16 mouse cellular contexts compared by ENCODE assay signal in genomic region chr3:152755515-152755914, GRCm38 (mm10). TPM values are rescaled to one million over a fixed set of nuclear protein-coding genes. Genes with fewer than 3 reads are reported as not detected.
DNase-seq lines count a peak whose midpoint lies in the region; ATAC-seq and TF ChIP-seq lines count a peak whose summit lies in the region.
"Had no signal": no experiment of that assay in that cellular context is flagged by ENCODE, and none has a peak within 500 bp of the region (broad histone marks: within the 10 kb centered on the region; RNA-seq: fewer than 3 reads in every experiment).

No protein-coding gene starts in this region.

- H3K9me3 ChIP-seq in G1E (replicated peaks), result no peaks in the 10 kb centered on the region
- 0 out of 2 replicates have a peak, but pooled peaks cover 2% of the 10 kb centered on the region for H3K9me3 ChIP-seq in liver, embryonic 14.5 days (ENCODE audit: control insufficient read depth, low read length)
- H3K9me3 ChIP-seq: embryonic facial prominence, embryonic 12.5 days; forebrain, embryonic 12.5 days; heart, embryonic 12.5 days; limb, embryonic 10.5 days had no signal

- no peak for TF ChIP-seq CTCF in G1E (IDR thresholded peaks at IDR 0.05; ENCODE audit: low read depth, low read length)
- no peak for TF ChIP-seq CTCF in liver, embryonic 14.5 days (IDR thresholded peaks at IDR 0.05; ENCODE audit: low read depth)
- no peak for TF ChIP-seq CTCF in kidney, adult 2 months (conservative IDR thresholded peaks at IDR 0.05; ENCODE audit: insufficient read depth, insufficient read length, low read depth, low read length)

- peak overlapping the region; percentile 52 for H3K4me2 ChIP-seq in liver, embryonic 14.5 days (ENCODE audit: low read depth)
- H3K4me2 ChIP-seq: embryonic facial prominence, embryonic 12.5 days; forebrain, embryonic 12.5 days; heart, embryonic 12.5 days; neural tube, embryonic 12.5 days had no signal

- ATAC-seq in G1E (ENCODE audit: extremely low read depth, insufficient number of reproducible peaks, low FRiP score, poor library complexity, severe bottlenecking), result no peak
- ATAC-seq in liver, embryonic 14.5 days (ENCODE audit: insufficient read depth), result peak; percentile 51
- ATAC-seq: inflammation-experienced regulatory T-cells, adult 6 months had no signal

- TF ChIP-seq EP300 in liver, embryonic 14.5 days (IDR thresholded peaks at IDR 0.05; ENCODE audit: low read depth), result peak; percentile 63

- TF ChIP-seq POLR2A in kidney, adult 2 months (IDR thresholded peaks at IDR 0.05; ENCODE audit: low read depth, low read length), result no peak

- H3K27ac ChIP-seq in liver, embryonic 14.5 days, result peak overlapping the region; percentile 86
- no peak overlapping the region for H3K27ac ChIP-seq in kidney, adult 2 months (ENCODE audit: insufficient read depth, low read depth, low read length)
- H3K27ac ChIP-seq: embryonic facial prominence, embryonic 12.5 days; forebrain, embryonic 12.5 days; limb, embryonic 10.5 days; neural tube, embryonic 12.5 days had no signal

- 27% methylated on average over 7 of the region's 7 CpGs for whole genome bisulfite sequencing in liver, embryonic 14.5 days (ENCODE audit: insufficient replicate concordance)
- 84% methylated on average over 7 of the region's 7 CpGs for WGBS in kidney, adult 2 months

- H3K27me3 ChIP-seq in G1E (ENCODE audit: insufficient read depth, low read length), result no peaks in the 10 kb centered on the region
- H3K27me3 ChIP-seq in liver, embryonic 14.5 days (ENCODE audit: control insufficient read depth, insufficient read depth, low read length), result no peaks in the 10 kb centered on the region
- no peaks in the 10 kb centered on the region for H3K27me3 ChIP-seq in kidney, adult 2 months (replicated peaks; ENCODE audit: control insufficient read depth, insufficient read depth, low read length)
- H3K27me3 ChIP-seq: embryonic facial prominence, embryonic 12.5 days; forebrain, embryonic 12.5 days; heart, embryonic 12.5 days; neural tube, embryonic 12.5 days had no signal

- H3K4me3 ChIP-seq in G1E (ENCODE audit: low read depth, low read length), result peak overlapping the region; percentile 15; the same call in 1 of the 2 replicates
- no peak overlapping the region for H3K4me3 ChIP-seq in liver, embryonic 14.5 days (ENCODE audit: insufficient read depth in 1 of 2, low read depth in 2 of 2, low read length in 2 of 2)
- H3K4me3 ChIP-seq in kidney, adult 2 months (ENCODE audit: insufficient read depth, low read depth, low read length), result no peak overlapping the region
- H3K4me3 ChIP-seq: embryonic facial prominence, embryonic 12.5 days; forebrain, embryonic 12.5 days; heart, embryonic 12.5 days; limb, embryonic 10.5 days; neural tube, embryonic 12.5 days had no signal

- H3K4me1 ChIP-seq in G1E (ENCODE audit: insufficient read depth, low read depth, low read length), result peaks cover 73% of the 10 kb centered on the region
- peaks cover 47 to 55% of the 10 kb centered on the region in 2 experiments for H3K4me1 ChIP-seq in liver, embryonic 14.5 days (replicated peaks; ENCODE audit: control insufficient read depth in 2 of 2, insufficient read depth in 2 of 2, low read length in 1 of 2)
- no peaks in the 10 kb centered on the region; the same call in 1 of the 2 replicates for H3K4me1 ChIP-seq in kidney, adult 2 months (ENCODE audit: control insufficient read depth, insufficient read depth, low read length)

- peaks cover 51% of the 10 kb centered on the region for H3K36me3 ChIP-seq in G1E (replicated peaks)
- peaks cover 5% of the 10 kb centered on the region; the same call in 1 of the 2 replicates for H3K36me3 ChIP-seq in liver, embryonic 14.5 days (replicated peaks; ENCODE audit: control insufficient read depth, insufficient read depth, low read depth)
- no peaks in the 10 kb centered on the region for H3K36me3 ChIP-seq in kidney, adult 2 months (ENCODE audit: control insufficient read depth, insufficient read depth, low read length)

- no peak for DNase-seq in G1E (ENCODE audit: low spot score)
- DNase-seq in c-Kit-positive CD71-positive TER-119-negative erythroid progenitor cells, embryonic 14.5 days (ENCODE audit: low read depth), result peak; percentile 47
- DNase-seq in liver, embryonic 14.5 days (ENCODE audit: low read depth in 3 of 3, low spot score in 3 of 3), result peak; percentile 38 to 58 (median 50)
- peak; percentile 20 to 50 for DNase-seq in lung, postnatal 4 days
- no peak for DNase-seq in cerebellum, adult 9-10 months
- DNase-seq in testis, postnatal 10 days (ENCODE audit: low spot score), result no peak
- no peak for DNase-seq in kidney, adult 2 months
- DNase-seq: adrenal gland, postnatal 10 days; right cerebral cortex, postnatal 4 days; thymus, postnatal 4 days had no signal

- H3K9ac ChIP-seq in liver, embryonic 14.5 days (replicated peaks), result peak overlapping the region; percentile 38
- H3K9ac ChIP-seq: embryonic facial prominence, embryonic 12.5 days; forebrain, embryonic 12.5 days; heart, embryonic 12.5 days; neural tube, embryonic 12.5 days had no signal

RNA-seq across cellular contexts. Expression of gene Pigk, which starts 41.6 kb away (rescaled TPM):
- 36.3 and 39.2 TPM in 2 replicates for total RNA-seq in G1E (2014; fragmentation: Nextera tagmentation)
- 27.7 and 34.2 TPM in 2 replicates for total RNA-seq in G1E (2017)
- 3.9 and 4.1 TPM in 2 replicates for polyA plus RNA-seq in G1E (2012)
- polyA plus RNA-seq in liver, embryonic 14.5 days (2012; rRNA removed), result 7.0 and 7.9 TPM in 2 replicates
- polyA plus RNA-seq in liver, embryonic 14.5 days (2014; fragmentation: Nextera tagmentation; extraction: Ambion mirVana), result 22.2 and 23.3 TPM in 2 replicates
- 13.4 and 14.9 TPM in 2 replicates for polyA plus RNA-seq in kidney, adult 2 months (2012; rRNA removed)

Comparison
In these comparisons a context has a peak if more than half of its experiments do, and no peak if none do; other contexts are left out.
1. DNase-seq: peak in c-Kit-positive CD71-positive TER-119-negative erythroid progenitor cells, embryonic 14.5 days (single experiment), liver, embryonic 14.5 days (3 of 3) and lung, postnatal 4 days (2 of 2); none in G1E (single experiment), cerebellum, adult 9-10 months (single experiment), testis, postnatal 10 days (single experiment) and kidney, adult 2 months (single experiment).